Mouse (Mus musculus): Measurements from ENCODE around the gene Erh.

Erh gene

GRCm38 (mm10) chr12:80615371-80616257 is 28.5 kb downstream of the Erh start:
- DNase-seq (ENCODE audit: low spot score in 2 of 2), result no peak

- no peak for DNase-seq (ENCODE audit: low spot score in 2 of 2)
Observed at GRCm38 (mm10) chr12:80612113-80612791, 31.9 kb downstream of the Erh start.

GRCm38 (mm10) chr12:80609928-80610327 is 34.2 kb downstream of the Erh start:
- DNase-seq (ENCODE audit: low spot score in 2 of 2), result no peak

- DNase-seq (ENCODE audit: low spot score in 2 of 2), result no peak
Observed at GRCm38 (mm10) chr12:80608576-80608975, 35.6 kb downstream of the Erh start.

GRCm38 (mm10) chr12:80604218-80604617 is 39.9 kb downstream of the Erh start:
- DNase-seq (ENCODE audit: low spot score in 2 of 2), result no peak

GRCm38 (mm10) chr12:80603566-80603965 is 40.6 kb downstream of the Erh start:
- no peak for DNase-seq (ENCODE audit: low spot score in 2 of 2)

GRCm38 (mm10) chr12:80602432-80602831 is 41.7 kb downstream of the Erh start:
- no peak for DNase-seq (ENCODE audit: low spot score in 2 of 2)

GRCm38 (mm10) chr12:80601597-80602269 is 42.4 kb downstream of the Erh start:
- no peak for DNase-seq (ENCODE audit: low spot score in 2 of 2)

- DNase-seq (ENCODE audit: low spot score in 2 of 2), result no peak
Observed at GRCm38 (mm10) chr12:80598756-80599155, 45.4 kb downstream of the Erh start.

- DNase-seq (ENCODE audit: low spot score in 2 of 2), result no peak
Observed at GRCm38 (mm10) chr12:80598236-80598635, 45.9 kb downstream of the Erh start.

GRCm38 (mm10) chr12:80595968-80596367 is 48.2 kb downstream of the Erh start:
- DNase-seq (ENCODE audit: low spot score in 2 of 2), result no peak

- no peak for DNase-seq (ENCODE audit: low spot score in 2 of 2)
Observed at GRCm38 (mm10) chr12:80595566-80595965, 48.6 kb downstream of the Erh start.

- DNase-seq (ENCODE audit: low spot score in 2 of 2), result no peak
Observed at GRCm38 (mm10) chr12:80594781-80595180, 49.4 kb downstream of the Erh start.

- no peak for DNase-seq (ENCODE audit: low spot score in 2 of 2)
Observed at GRCm38 (mm10) chr12:80594141-80594540, 50.0 kb downstream of the Erh start.

GRCm38 (mm10) chr12:80584973-80585372 is 59.2 kb downstream of the Erh start:
- DNase-seq (ENCODE audit: low spot score in 2 of 2), result no peak
